Comparison of ENCODE assay signal across 23 mouse cellular contexts in the genomic region with DNA sequence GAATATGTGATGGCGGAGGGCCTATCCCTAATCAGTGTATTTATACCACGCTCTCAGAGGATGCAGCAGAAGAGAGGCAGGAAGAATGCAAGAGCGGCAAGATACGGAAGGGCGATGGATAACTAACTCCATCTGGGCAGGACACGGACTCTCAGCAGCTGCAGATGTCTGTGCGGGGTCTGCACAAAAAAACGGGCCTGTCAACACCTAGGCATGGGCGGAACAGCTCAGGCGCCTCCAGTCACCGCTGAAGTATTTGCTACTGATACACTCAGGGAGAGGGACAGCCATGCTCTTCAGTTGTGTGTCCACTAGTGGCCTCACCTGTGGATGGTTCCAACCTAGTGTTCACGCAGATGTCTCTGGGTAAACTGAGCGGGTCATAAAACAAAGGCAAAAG. TPM values are rescaled to one million over a fixed set of nuclear protein-coding genes. Genes with fewer than 3 reads are reported as not detected.
DNase-seq lines count a peak whose midpoint lies in the region; ATAC-seq and TF ChIP-seq lines count a peak whose summit lies in the region.
"Had no signal": no experiment of that assay in that cellular context is flagged by ENCODE, and none has a peak within 500 bp of the region (broad histone marks: within the 10 kb centered on the region; RNA-seq: fewer than 3 reads in every experiment).

No protein-coding gene starts in this region.

- no peaks in the 10 kb centered on the region for H3K9me3 ChIP-seq in lung, embryonic 14.5 days (ENCODE audit: low read depth, low read length)
- H3K9me3 ChIP-seq: embryonic facial prominence, embryonic 15.5 days; hindbrain, embryonic 13.5 days; stomach, embryonic 15.5 days had no signal

- no peak overlapping the region for H3K4me2 ChIP-seq in lung, embryonic 14.5 days
- H3K4me2 ChIP-seq: embryonic facial prominence, embryonic 15.5 days; hindbrain, embryonic 13.5 days; liver, embryonic 11.5 days; midbrain, embryonic 11.5 days; stomach, embryonic 15.5 days had no signal

- no peaks in the 10 kb centered on the region for H3K27me3 ChIP-seq in lung, embryonic 14.5 days (ENCODE audit: insufficient read depth, low read length)
- H3K27me3 ChIP-seq: embryonic facial prominence, embryonic 15.5 days; hindbrain, embryonic 13.5 days; stomach, embryonic 15.5 days had no signal

- no peaks in the 10 kb centered on the region for H3K36me3 ChIP-seq in lung, embryonic 14.5 days (ENCODE audit: insufficient read depth)
- H3K36me3 ChIP-seq: embryonic facial prominence, embryonic 15.5 days; hindbrain, embryonic 13.5 days; stomach, embryonic 15.5 days had no signal

- peak; percentile 59 for DNase-seq in heart, adult 11 months
- no peak for DNase-seq in heart, adult 18-20 months
- DNase-seq in lung, embryonic 14.5 days: peak; percentile 32
- DNase-seq in lung, postnatal 14 days: no peak
- DNase-seq in forelimb bud, embryonic 11.5 days (ENCODE audit: low read depth, low spot score): peak; percentile 46
- DNase-seq in mesoderm, embryonic 11.5 days (ENCODE audit: low read depth, low spot score): peak; percentile 30
- DNase-seq in cerebellum, adult 11-12 months: no peak
- DNase-seq: adrenal gland, postnatal 25 days; B cell, adult 2 months; cerebellum, adult 8-10 months; kidney, adult 2 months; kidney, postnatal 10 days; lung, adult 18-20 months; right cerebral cortex, postnatal 25 days had no signal

- WGBS in lung, embryonic 14.5 days: 59% methylated on average over 13 of the region's 13 CpGs

- no peaks in the 10 kb centered on the region for H3K4me1 ChIP-seq in lung, embryonic 14.5 days (ENCODE audit: insufficient read depth)
- H3K4me1 ChIP-seq: hindbrain, embryonic 13.5 days; stomach, embryonic 15.5 days had no signal

- no peak for TF ChIP-seq CTCF in lung, embryonic 14.5 days (IDR thresholded peaks at IDR 0.05; ENCODE audit: low read depth)

- ATAC-seq in lung, embryonic 14.5 days (ENCODE audit: insufficient read depth): peak; percentile 66; the same call in 1 of the 2 replicates
- ATAC-seq: forebrain, embryonic 16.5 days; inflammation-experienced regulatory T-cells, adult 6 months had no signal

- no peak overlapping the region for H3K27ac ChIP-seq in lung, embryonic 14.5 days (ENCODE audit: low read depth)
- H3K27ac ChIP-seq: embryonic facial prominence, embryonic 15.5 days; hindbrain, embryonic 13.5 days; layer of hippocampus, adult 2 months; macrophage; stomach, embryonic 15.5 days had no signal

- no peak overlapping the region for H3K4me3 ChIP-seq in lung, embryonic 14.5 days (ENCODE audit: low read depth, low read length)
- H3K4me3 ChIP-seq: embryonic facial prominence, embryonic 15.5 days; hindbrain, embryonic 13.5 days; layer of hippocampus, adult 2 months; stomach, embryonic 15.5 days had no signal

- H3K9ac ChIP-seq in lung, embryonic 14.5 days: no peak overlapping the region
- H3K9ac ChIP-seq: embryonic facial prominence, embryonic 15.5 days; hindbrain, embryonic 13.5 days; stomach, embryonic 15.5 days had no signal

RNA-seq across cellular contexts. Expression of a gene that starts 44.9 kb away (rescaled TPM):
- 1 to 10 TPM; 2.0 to 2.8 TPM for total RNA-seq in heart, adult 18-20 months (2021)
- polyA plus RNA-seq in lung, embryonic 14.5 days (2014; fragmentation: Nextera tagmentation; extraction: Ambion mirVana): 39.5 and 45.3 TPM in 2 replicates
- polyA plus RNA-seq: inflammation-experienced regulatory T-cells, adult 6 months; macrophage had no signal

RNA-seq across cellular contexts. Expression of a gene that starts 57.2 kb away (rescaled TPM):
- not detected for total RNA-seq in heart, adult 18-20 months (2021)
- polyA plus RNA-seq in lung, embryonic 14.5 days (2014; fragmentation: Nextera tagmentation; extraction: Ambion mirVana): 0.49 and 0.50 TPM in 2 replicates
- total RNA-seq: adrenal gland, postnatal 25 days had no signal
- polyA plus RNA-seq: macrophage had no signal

RNA-seq across cellular contexts. Expression of a gene that starts 57.4 kb away (rescaled TPM):
- 1 to 10 TPM; 7.8 to 8.0 TPM for total RNA-seq in heart, adult 18-20 months (2021)
- polyA plus RNA-seq in lung, embryonic 14.5 days (2014; fragmentation: Nextera tagmentation; extraction: Ambion mirVana): 53.6 and 54.4 TPM in 2 replicates

Comparison
In these comparisons a context has a peak if more than half of its experiments do, and no peak if none do; other contexts are left out.
1. DNase-seq: peak in heart, adult 11 months (single experiment), lung, embryonic 14.5 days (single experiment), forelimb bud, embryonic 11.5 days (single experiment) and mesoderm, embryonic 11.5 days (single experiment); none in heart, adult 18-20 months (0 of 2), lung, postnatal 14 days (single experiment) and cerebellum, adult 11-12 months (single experiment).